ENCODE assay signal across 28 mouse cellular contexts in genomic region chr1:42749536-42750292, GRCm38 (mm10). TPM values are rescaled to one million over a fixed set of nuclear protein-coding genes. Genes with fewer than 3 reads are reported as not detected.
DNase-seq lines count a peak whose midpoint lies in the region; ATAC-seq and TF ChIP-seq lines count a peak whose summit lies in the region.
"Had no signal": no experiment of that assay in that cellular context is flagged by ENCODE, and none has a peak within 500 bp of the region (broad histone marks: within the 10 kb centered on the region; RNA-seq: fewer than 3 reads in every experiment).

No protein-coding gene starts in this region.

- no peak overlapping the region for H3K9ac ChIP-seq in kidney, embryonic 16.5 days (replicated peaks; ENCODE audit: low read length)
- H3K9ac ChIP-seq: embryonic facial prominence, embryonic 13.5 days; embryonic facial prominence, embryonic 15.5 days; forebrain, embryonic 12.5 days had no signal

- no peaks in the 10 kb centered on the region for H3K9me3 ChIP-seq in kidney, embryonic 16.5 days (ENCODE audit: low read length)
- H3K9me3 ChIP-seq: embryonic facial prominence, embryonic 13.5 days; embryonic facial prominence, embryonic 15.5 days; forebrain, embryonic 10.5 days; forebrain, embryonic 12.5 days had no signal

- 59% methylated on average over 6 of the region's 6 CpGs for WGBS in kidney, adult 2 months
- WGBS in kidney, embryonic 16.5 days = 80% methylated on average over 6 of the region's 6 CpGs

- peaks cover 3% of the 10 kb centered on the region; the same call in 1 of the 2 replicates for H3K4me1 ChIP-seq in kidney, adult 2 months (ENCODE audit: control insufficient read depth, insufficient read depth, low read length)
- no peaks in the 10 kb centered on the region for H3K4me1 ChIP-seq in kidney, embryonic 16.5 days (ENCODE audit: insufficient read depth, low read length)
- H3K4me1 ChIP-seq: embryonic facial prominence, embryonic 15.5 days; forebrain, embryonic 10.5 days; forebrain, embryonic 12.5 days had no signal

- no peak for ATAC-seq in kidney, embryonic 16.5 days (ENCODE audit: low FRiP score, low TSS enrichment)
- ATAC-seq: activated CD4-positive, CD25-positive, alpha-beta regulatory T cell, adult 4 months; forebrain, embryonic 14.5 days; forebrain, embryonic 16.5 days had no signal

- no peak for TF ChIP-seq POLR2A in kidney, adult 2 months (IDR thresholded peaks at IDR 0.05; ENCODE audit: low read depth, low read length)

- no peaks in the 10 kb centered on the region for H3K27me3 ChIP-seq in kidney, adult 2 months (replicated peaks; ENCODE audit: control insufficient read depth, insufficient read depth, low read length)
- H3K27me3 ChIP-seq in kidney, embryonic 16.5 days (ENCODE audit: insufficient read depth, low read length) = no peaks in the 10 kb centered on the region
- H3K27me3 ChIP-seq: embryonic facial prominence, embryonic 13.5 days; embryonic facial prominence, embryonic 15.5 days; forebrain, embryonic 12.5 days had no signal

- no peak overlapping the region for H3K4me2 ChIP-seq in kidney, embryonic 16.5 days (replicated peaks; ENCODE audit: low read depth, low read length)
- H3K4me2 ChIP-seq: embryonic facial prominence, embryonic 13.5 days; embryonic facial prominence, embryonic 15.5 days; forebrain, embryonic 12.5 days had no signal

- no peak for TF ChIP-seq CTCF in kidney, adult 2 months (conservative IDR thresholded peaks at IDR 0.05; ENCODE audit: insufficient read depth, insufficient read length, low read depth, low read length)

- no peaks in the 10 kb centered on the region for H3K36me3 ChIP-seq in kidney, adult 2 months (ENCODE audit: control insufficient read depth, insufficient read depth, low read length)
- H3K36me3 ChIP-seq in kidney, embryonic 16.5 days (ENCODE audit: insufficient read depth, low read length) = no peaks in the 10 kb centered on the region
- H3K36me3 ChIP-seq: embryonic facial prominence, embryonic 13.5 days; embryonic facial prominence, embryonic 15.5 days; forebrain, embryonic 10.5 days; forebrain, embryonic 12.5 days had no signal

- peak overlapping the region; percentile 76 for H3K27ac ChIP-seq in kidney, adult 2 months (ENCODE audit: insufficient read depth, low read depth, low read length)
- no peak overlapping the region for H3K27ac ChIP-seq in kidney, embryonic 16.5 days (ENCODE audit: low read length)
- H3K27ac ChIP-seq: embryonic facial prominence, embryonic 13.5 days; embryonic facial prominence, embryonic 15.5 days; forebrain, embryonic 10.5 days; forebrain, embryonic 12.5 days had no signal

- no peak overlapping the region for H3K4me3 ChIP-seq in kidney, adult 2 months (ENCODE audit: insufficient read depth, low read depth, low read length)
- H3K4me3 ChIP-seq in kidney, embryonic 16.5 days (ENCODE audit: low read length) = no peak overlapping the region
- H3K4me3 ChIP-seq: embryonic facial prominence, embryonic 13.5 days; embryonic facial prominence, embryonic 15.5 days; erythroblast, embryonic 14.5 days; forebrain, embryonic 10.5 days; forebrain, embryonic 12.5 days had no signal

- peak; percentile 63 for DNase-seq in kidney, adult 2 months
- DNase-seq in layer of hippocampus, adult 9-11 months = peak; percentile 6
- no peak for DNase-seq in layer of hippocampus, adult 18-20 months (ENCODE audit: low spot score in 2 of 2)
- peak; percentile 49 for DNase-seq in brain, adult 2 months (ENCODE audit: low read depth, low spot score)
- DNase-seq in embryo, embryonic 10 days (ENCODE audit: low spot score) = no peak
- no peak for DNase-seq in testis, postnatal 14 days (ENCODE audit: low spot score)
- DNase-seq: adrenal gland, adult 8-10 months; adrenal gland, postnatal 14 days; adrenal gland, postnatal 36 days; cerebellum, adult 11 months; cerebellum, adult 18-20 months; cerebellum, adult 8-10 months; cerebellum, adult 9-11 months; cerebellum, postnatal 14 days; cerebellum, postnatal 36 days had no signal

RNA-seq across cellular contexts. Expression of gene Pou3f3, which starts 54.1 kb away (rescaled TPM):
- 14.4 and 18.0 TPM in 2 replicates for polyA plus RNA-seq in kidney, adult 2 months (2012; rRNA removed)
- 7.6 and 8.4 TPM in 2 replicates for polyA plus RNA-seq in kidney, embryonic 16.5 days (2015; fragmentation: Nextera tagmentation; extraction: Ambion mirVana)
- 10 to 100 TPM; 67.0 to 70.0 TPM for total RNA-seq in layer of hippocampus, adult 18-20 months (2021)
- total RNA-seq: adrenal gland, adult 18-20 months; common myeloid progenitor, adult 5-6 weeks; MEL had no signal
- polyA plus RNA-seq: C2C12; erythroblast, embryonic 14.5 days had no signal

Comparison
In these comparisons a context has a peak if more than half of its experiments do, and no peak if none do; other contexts are left out.
1. DNase-seq: peak in kidney, adult 2 months (single experiment), layer of hippocampus, adult 9-11 months (single experiment) and brain, adult 2 months (single experiment); none in layer of hippocampus, adult 18-20 months (0 of 2), embryo, embryonic 10 days (single experiment) and testis, postnatal 14 days (single experiment).